Mouse (Mus musculus) adrenal gland, postnatal 25 days (tissue): ENCODE measurements at regions not wholly inside any gene's neighbourhood (a gene's known extent, or its start where the extent isn't known, plus 50 kb on each side); places are given as distances from the start of the nearest gene placed in this dataset.
"Not testable (repeated sequence)": the region's sequence is repeated elsewhere in the genome, so short reads cannot be mapped to it uniquely, and the experiment has no call there.

Source experiments
- DNase-seq: peaks from one replicate; pipeline ENCODE4 v3.0.0; 2021; ENCODE audit warnings: mixed read lengths

DNA sequence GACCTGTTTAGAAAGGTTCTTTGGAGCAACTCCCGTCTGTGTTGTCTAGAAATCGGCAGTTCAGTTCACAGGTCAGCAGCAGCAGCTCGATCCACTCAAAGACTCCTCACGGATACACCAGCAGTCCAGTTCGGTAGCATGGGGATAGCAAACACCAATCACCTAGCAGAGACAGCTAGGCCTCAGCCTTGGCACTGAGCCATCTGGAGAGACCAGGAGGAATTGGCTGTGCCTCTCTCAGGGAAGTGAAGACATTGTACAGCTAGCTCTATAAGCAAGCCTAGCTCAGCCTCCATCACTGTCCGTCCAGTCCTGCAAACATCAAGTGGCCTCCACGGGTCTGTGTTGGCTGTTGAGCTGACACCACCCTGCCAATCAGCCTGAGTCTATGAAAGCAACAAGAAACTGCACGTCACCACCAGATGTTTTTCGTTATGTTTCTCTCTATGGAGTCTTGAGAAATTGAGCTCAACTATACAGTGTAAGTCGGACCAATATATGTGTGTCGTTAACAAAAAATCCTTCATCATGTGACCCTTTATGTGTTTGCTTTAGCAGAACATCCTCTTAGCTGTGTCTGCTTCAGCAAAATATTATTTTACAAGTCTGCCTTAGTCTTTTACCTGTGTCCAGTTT, 209.3 kb downstream of the Plxna1 start:
- no peak for DNase-seq

DNA sequence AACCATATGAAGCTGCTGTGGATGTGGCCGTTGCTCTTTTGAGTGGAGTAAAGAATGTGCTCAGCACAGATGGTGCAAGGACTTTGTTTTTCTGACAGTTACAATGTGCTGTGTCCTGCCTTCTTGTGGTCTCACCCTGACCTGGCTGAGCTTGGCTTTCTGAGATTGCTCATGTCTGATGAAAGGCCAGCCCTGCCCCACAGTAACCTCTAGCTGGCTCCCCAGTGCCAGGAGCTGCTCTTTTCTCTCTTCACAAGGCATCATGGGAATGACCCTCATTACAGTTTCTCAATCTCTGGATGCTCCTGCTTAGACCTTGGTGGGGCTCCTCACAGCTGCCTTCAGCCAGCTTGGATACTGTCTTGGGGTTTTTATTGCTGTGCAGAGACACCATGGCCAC, 204.9 kb downstream of the Plxna1 start:
- no peak for DNase-seq

- no peak for DNase-seq
Observed at GRCm38 (mm10) chr6:89160051-89160450, 202.4 kb downstream of the Plxna1 start.

- no peak for DNase-seq
Observed at GRCm38 (mm10) chr6:89161746-89162145, 200.7 kb downstream of the Plxna1 start.

DNA sequence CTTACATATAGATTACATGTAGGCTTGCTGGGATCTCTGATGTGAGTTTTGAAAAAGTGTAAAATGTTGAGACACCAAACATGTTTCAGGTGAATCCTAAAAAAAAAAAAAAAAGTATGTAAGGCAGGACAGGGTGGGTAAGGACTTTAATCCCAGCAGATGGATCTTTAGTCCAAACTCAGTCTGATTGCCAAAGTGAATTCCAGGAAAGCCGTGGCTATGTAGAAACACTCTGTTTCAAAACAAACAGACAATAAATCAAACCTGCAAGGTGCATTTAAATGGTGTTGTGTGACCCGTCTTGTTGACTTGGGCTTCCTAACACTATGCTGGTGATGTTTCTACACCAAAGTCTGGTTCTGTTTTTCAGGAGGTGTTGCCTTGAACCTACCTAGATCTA, 192.9 kb downstream of the Plxna1 start:
- DNase-seq = no peak

- not testable (repeated sequence) for DNase-seq
Observed at GRCm38 (mm10) chr6:89184920-89185319, 177.5 kb downstream of the Plxna1 start.

GRCm38 (mm10) chr6:89200514-89201284, 161.7 kb downstream of the Plxna1 start:
- not testable (repeated sequence) for DNase-seq

- no peak for DNase-seq
Observed at GRCm38 (mm10) chr6:89215021-89215420, 147.4 kb downstream of the Plxna1 start.

DNA sequence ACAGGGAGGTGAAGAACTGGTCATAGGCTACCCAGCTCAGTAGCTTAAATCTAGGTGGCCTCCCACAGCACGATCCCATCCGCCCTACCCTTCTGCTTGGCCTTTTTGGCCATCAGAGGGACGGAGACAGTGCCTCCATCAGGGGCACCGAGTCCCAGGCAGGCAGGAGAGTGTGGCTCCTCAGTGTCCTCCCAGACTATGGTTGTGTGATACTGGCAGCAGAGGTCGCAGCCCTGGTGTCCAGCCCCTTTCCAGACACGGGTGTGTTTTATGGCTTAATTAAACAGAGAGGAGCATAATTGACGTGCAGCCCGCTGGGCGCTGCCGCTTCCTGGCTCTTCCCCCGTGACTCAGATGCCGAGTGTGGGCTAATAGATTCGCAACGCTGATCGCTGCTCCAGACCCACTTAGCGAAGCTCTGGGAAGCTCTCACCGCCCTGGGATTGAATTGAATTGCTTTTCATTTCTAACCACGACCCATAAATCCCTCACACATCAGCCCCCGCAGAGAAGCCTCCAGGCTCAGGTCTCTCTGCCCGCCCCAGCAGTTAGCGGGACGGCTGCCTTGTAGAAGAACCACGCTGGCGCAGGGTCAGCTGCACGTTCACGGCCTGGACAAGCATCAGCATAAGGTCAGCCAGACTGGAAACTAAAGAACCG, 126.9 kb downstream of the Plxna1 start:
- peak; percentile 30 for DNase-seq

GRCm38 (mm10) chr6:89236226-89236625, 126.2 kb downstream of the Plxna1 start:
- DNase-seq = no peak

GRCm38 (mm10) chr6:89236892-89237646, 125.4 kb downstream of the Plxna1 start:
- peak; percentile 46 for DNase-seq

GRCm38 (mm10) chr6:89238871-89239270, 123.5 kb downstream of the Plxna1 start:
- DNase-seq = no peak

- DNase-seq = peak; percentile 70
Observed at GRCm38 (mm10) chr6:89239511-89239910, 122.9 kb downstream of the Plxna1 start.

GRCm38 (mm10) chr6:89240168-89240705, 122.2 kb downstream of the Plxna1 start:
- no peak for DNase-seq

DNA sequence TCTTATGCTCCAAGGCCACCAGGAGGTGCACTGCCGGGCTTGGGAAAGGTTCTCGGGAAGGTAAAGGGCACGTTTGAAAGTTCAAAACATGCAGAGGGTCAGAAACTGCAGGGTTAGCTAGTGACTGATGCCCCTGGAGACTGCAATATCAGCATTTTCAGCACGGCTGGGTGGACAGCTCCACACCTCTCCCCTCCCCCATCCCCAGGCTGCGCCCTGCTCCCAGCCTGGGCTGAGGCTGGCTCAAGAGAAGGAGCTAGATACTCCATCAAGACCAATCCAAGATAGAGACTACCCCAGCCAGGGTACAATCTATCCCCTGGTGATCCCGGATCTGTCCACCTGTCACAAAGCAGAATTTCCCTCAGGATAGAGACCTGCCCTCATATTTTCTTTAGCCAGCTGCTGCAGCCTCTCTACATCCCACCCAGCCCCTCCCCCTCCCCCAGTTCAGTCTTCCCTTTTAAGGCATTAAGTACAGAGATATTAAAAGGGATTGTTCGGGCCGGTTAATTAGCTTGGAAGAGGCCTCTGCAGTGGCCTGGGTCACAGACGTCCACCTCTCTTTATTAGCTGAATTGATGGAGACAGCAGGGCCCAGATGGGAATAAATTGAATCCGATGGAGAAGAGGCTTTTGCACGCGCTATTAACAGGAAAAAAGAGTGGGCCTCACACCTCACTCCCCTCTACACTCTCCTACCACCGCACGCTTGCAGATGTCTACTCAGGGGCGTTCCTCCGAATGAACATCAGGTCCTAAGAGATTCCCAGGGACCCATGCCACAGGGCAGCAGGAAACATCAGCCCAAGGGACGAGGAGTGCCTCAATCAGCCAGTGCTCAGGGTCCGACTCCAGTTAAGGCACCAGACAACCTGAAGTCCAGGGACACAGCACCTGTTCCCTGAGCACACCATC, 119.8 kb downstream of the Plxna1 start:
- DNase-seq = peak; percentile 28

DNA sequence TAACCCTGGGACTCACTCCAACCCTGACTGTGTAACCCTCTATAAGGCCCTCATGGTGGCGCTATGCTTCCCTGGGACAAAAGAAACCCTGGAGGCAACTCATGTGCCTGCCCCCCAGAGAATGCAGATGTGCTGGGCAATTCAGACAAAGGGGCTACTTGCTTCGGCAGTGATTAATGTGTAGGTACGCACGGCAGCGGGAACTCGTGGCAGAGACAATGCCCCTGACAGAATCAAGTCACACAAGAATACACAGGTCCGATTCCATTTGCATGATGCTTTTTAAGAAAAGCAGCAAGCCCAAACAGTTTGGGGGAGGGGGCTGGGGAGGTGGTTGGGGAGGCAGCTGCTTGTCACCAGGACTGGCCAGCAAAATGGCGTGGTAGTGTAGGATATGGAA, 116.9 kb downstream of the Plxna1 start:
- no peak for DNase-seq

DNA sequence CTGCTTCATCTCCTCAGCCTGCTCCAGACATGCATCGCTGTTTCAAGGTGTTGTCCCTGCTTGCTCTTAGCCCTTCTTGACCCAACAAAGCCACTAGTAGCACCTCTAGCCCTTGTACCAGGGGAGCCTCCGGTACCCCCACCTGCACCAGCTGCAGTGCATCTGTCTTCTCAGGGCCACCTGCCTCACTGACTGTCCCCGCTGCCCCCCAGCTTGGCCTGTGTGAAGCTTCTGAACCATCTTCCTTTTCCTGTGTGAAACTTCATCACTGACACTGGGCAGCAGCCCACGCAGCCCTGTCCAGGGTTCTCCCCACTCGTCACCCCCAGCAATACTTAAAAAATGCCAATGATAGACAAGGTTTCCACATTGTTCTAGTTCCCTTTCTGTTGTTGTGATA, 116.2 kb downstream of the Plxna1 start:
- DNase-seq = no peak

GRCm38 (mm10) chr6:89248574-89248973, 113.8 kb downstream of the Plxna1 start:
- DNase-seq = no peak

DNA sequence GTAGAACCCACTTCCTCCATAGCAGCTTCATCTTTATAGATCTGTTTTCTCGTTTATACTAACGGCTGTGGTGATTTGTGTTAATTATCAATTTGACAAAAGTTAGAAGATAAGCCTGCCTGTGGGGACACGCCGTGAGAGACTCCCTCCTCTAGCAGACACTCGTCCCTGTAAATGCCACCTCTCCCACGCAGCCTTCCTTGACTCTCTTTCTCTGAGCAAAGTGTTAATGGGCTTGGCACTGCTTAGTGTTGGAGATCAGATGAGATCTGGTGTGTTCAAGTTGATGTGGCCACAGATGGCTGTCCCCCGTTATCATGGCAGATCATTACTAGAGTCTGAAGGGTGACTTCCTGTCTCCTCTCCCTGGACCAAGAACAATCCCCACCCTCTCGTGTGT, 113.1 kb downstream of the Plxna1 start:
- no peak for DNase-seq

DNA sequence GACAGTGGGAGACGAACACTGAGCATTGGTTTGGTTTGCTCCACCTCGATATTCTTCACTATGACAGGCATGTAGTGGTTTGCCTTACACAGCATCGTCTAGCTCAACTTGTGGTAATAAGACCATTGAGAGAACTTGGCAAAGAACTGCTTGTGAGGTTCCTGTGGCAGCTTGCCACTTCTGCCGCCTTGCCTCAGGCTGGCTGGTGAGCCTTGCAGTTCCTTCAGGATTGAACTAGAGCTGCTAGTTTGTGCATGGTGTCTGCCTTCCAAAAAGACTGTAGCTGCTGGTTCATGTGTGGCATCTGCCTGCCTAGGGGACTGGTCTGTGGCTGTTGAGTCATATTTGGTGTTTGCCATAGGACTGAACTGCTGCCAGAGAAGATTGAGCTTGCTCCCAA, 110.8 kb downstream of the Plxna1 start:
- no peak for DNase-seq

- no peak for DNase-seq
Observed at GRCm38 (mm10) chr6:89256022-89256421, 106.4 kb downstream of the Plxna1 start.
